Mouse (Mus musculus) ES-E14 (cell line): ENCODE results near the gene Gm33543. TPM values are rescaled to one million over a fixed set of nuclear protein-coding genes. Genes with fewer than 3 reads are reported as not detected.

Experiments
- DNase-seq: peaks from one replicate; pipeline ENCODE4 v3.0.0-alpha.2; 2013; ENCODE audit warnings: low read depth, low spot score
- H3K27ac ChIP-seq: 2 replicates; pipeline ENCODE4 v1.5.1; 2012; ENCODE audit warnings: low read depth, mild to moderate bottlenecking, low read length, moderate library complexity, mixed read lengths; ENCODE audit not compliant: poor library complexity, insufficient read depth, severe bottlenecking
- H3K36me3 ChIP-seq: 2 replicates; pipeline ENCODE4 v1.6.1; 2012; ENCODE audit warnings: mild to moderate bottlenecking, low read length, moderate library complexity, mixed read lengths; ENCODE audit not compliant: control insufficient read depth, poor library complexity, insufficient read depth, severe bottlenecking
- H3K4me1 ChIP-seq, 2 experiments: fragments of 150-350 bp in 1 of 2; sonication (generic) in 1 of 2; 2 replicates each; pipeline ENCODE4 v1.6.1; 2012; ENCODE audit warnings: low read length in 2 of 2, mild to moderate bottlenecking in 1 of 2, mixed read lengths in 1 of 2; ENCODE audit not compliant: control insufficient read depth in 2 of 2, insufficient read depth in 2 of 2, poor library complexity in 1 of 2
- H3K4me3 ChIP-seq, 2 experiments: fragments of 150-350 bp in 1 of 2; sonication (generic) in 1 of 2; 2 replicates each; pipeline ENCODE4 v1.5.1; 2012; ENCODE audit warnings: low read length in 2 of 2, low read depth in 1 of 2, mild to moderate bottlenecking in 1 of 2, mixed read lengths in 1 of 2; ENCODE audit not compliant: insufficient read depth in 1 of 2, poor library complexity in 1 of 2, severe bottlenecking in 1 of 2
- H3K9ac ChIP-seq: 2 replicates; pipeline ENCODE4 v1.6.1; 2012; ENCODE audit warnings: low read depth, mild to moderate bottlenecking, low read length, mixed read lengths; ENCODE audit not compliant: poor library complexity, insufficient read depth, severe bottlenecking
- H3K9me3 ChIP-seq: fragments of 150-350 bp; sonication (generic); 2 replicates; pipeline ENCODE4 v1.6.1; 2012; ENCODE audit warnings: low read depth, mild to moderate bottlenecking, low read length; ENCODE audit not compliant: control insufficient read depth, insufficient read depth
- CHD2 ChIP-seq: IDR thresholded peaks from 2 replicates; pipeline ENCODE4 v1.6.1; 2014; ENCODE audit warnings: mild to moderate bottlenecking, low read depth, low read length, inconsistent platforms
- HCFC1 ChIP-seq: IDR thresholded peaks from 2 replicates; pipeline ENCODE4 v1.6.1; 2012; ENCODE audit warnings: low read length, inconsistent platforms, borderline replicate concordance; ENCODE audit not compliant: insufficient read depth
- MAFK ChIP-seq: IDR thresholded peaks from 2 replicates; pipeline ENCODE4 v1.6.1; 2014; ENCODE audit warnings: mild to moderate bottlenecking, low read depth, low read length, inconsistent platforms; ENCODE audit not compliant: insufficient read depth
- ZC3H11A ChIP-seq: IDR thresholded peaks from 2 replicates; pipeline ENCODE4 v1.6.1; 2012; ENCODE audit warnings: low read depth, mild to moderate bottlenecking, inconsistent platforms, low read length, borderline replicate concordance
- ZNF384 ChIP-seq: IDR thresholded peaks from 2 replicates; pipeline ENCODE4 v1.6.1; 2012; ENCODE audit warnings: low read depth, low read length, inconsistent platforms
- in situ Hi-C, 2 experiments: fragments of 600-800 bp; cut with MboI; formaldehyde crosslinking; loops; one replicate each; pipeline ENCODE4 v1.15.1; 2025; ENCODE audit warnings: low sequenced_read_pairs in 2 of 2, inconsistent platforms in 1 of 2; ENCODE audit not compliant: unreplicated experiment in 2 of 2
- total RNA-seq: library from RNA; depleted of rRNA; stranded (reverse); fragments of 300-350 nt; gene quantifications from 2 replicates; pipeline ENCODE4 v1.2.3, GENCODE M21; 2012; rRNA removed

Gene Gm33543
- total RNA-seq, 1 experiment: not detected

DNA sequence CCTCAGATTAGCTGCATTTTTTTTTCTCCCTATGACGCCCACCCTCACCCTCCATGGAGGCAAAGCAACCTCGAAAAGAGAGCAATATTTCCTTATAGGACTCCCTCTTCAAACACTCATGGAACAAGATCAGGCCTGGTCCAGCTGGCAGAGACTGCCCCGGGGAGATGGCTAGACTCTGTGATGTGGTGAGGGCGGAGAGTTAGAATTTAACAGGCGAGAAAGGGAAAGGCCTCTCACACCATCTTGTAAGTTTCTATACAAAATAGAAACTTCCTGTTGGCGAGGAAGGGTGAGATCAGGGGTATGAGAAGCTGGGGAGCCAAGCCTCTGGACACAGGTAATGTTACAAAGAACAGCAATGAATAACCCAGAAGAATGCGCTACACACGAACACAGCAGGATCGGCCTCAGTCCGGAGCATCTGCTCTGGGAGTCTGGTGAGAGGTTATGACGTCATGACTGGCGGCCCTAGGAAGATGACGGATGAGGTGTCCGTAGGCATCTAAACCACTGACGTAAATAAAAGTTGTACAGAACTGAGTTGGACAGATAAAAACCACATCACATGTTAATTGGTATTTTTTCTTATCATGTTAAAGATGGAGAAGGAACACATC lies 64.9 kb downstream of the Gm33543 start:
- H3K4me3 ChIP-seq: no peak overlapping the region
- TF ChIP-seq ZNF384 (no peak), MAFK (no peak), CHD2 (no peak), HCFC1 (no peak), ZC3H11A (no peak)
- H3K36me3 ChIP-seq: no peaks in the 10 kb centered on the region
- H3K9ac ChIP-seq: no peak overlapping the region
- no peak for DNase-seq
- H3K9me3 ChIP-seq: no peaks in the 10 kb centered on the region
- H3K4me1 ChIP-seq: no peaks in the 10 kb centered on the region
- H3K27ac ChIP-seq: no peak overlapping the region
- in situ Hi-C loops: no loop called here

GRCm38 (mm10) chr10:95777071-95777470 lies 65.7 kb downstream of the Gm33543 start:
- Histone ChIP-seq H3K4me3 (no peak overlapping the region), H3K36me3 (no peaks in the 10 kb centered on the region), H3K9ac (no peak overlapping the region), H3K4me1 (no peaks in the 10 kb centered on the region), H3K9me3 (no peaks in the 10 kb centered on the region), H3K27ac (no peak overlapping the region)
- DNase-seq: no peak
- no peak for TF ChIP-seq HCFC1
- in situ Hi-C loops: no loop called here

GRCm38 (mm10) chr10:95774856-95775255 lies 67.9 kb downstream of the Gm33543 start:
- Histone ChIP-seq H3K9me3 (no peaks in the 10 kb centered on the region), H3K27ac (no peak overlapping the region)

DNA sequence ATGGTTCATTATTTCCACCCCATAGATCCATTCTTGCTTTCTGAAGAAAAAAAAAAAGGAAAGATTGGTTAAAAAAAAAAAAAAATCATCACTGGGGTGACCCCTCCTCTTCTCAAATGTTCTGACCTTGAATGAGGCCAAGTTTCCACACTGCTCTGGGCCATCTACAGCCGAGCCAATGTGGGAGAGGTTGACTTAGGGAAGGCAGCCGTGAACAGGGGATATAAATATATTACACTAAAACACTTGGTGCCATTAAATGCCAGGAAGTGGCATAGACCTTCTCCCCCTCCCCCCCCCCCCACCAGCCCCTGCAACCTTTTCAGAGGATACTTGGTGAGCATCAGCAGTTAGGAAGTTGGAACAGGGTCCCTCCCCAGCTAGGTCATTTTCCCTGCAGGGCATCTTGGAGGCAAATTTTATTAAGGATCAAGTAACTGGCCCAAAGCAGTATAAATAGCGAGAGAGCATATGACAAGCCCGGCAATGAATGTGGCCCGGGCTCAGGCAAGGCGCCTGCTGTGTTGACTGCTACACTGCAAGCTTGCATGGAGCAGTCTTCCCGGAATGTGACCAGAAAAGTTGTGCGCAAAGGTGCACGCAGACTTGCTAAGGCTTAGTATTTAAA lies 68.6 kb downstream of the Gm33543 start:
- H3K4me3 ChIP-seq: no peak overlapping the region
- in situ Hi-C loops: no loop called here
- H3K9me3 ChIP-seq: no peaks in the 10 kb centered on the region
- DNase-seq: no peak
- H3K27ac ChIP-seq: no peak overlapping the region
- H3K36me3 ChIP-seq: no peaks in the 10 kb centered on the region
- no peak for TF ChIP-seq ZC3H11A
- no peak for TF ChIP-seq MAFK
- no peak for TF ChIP-seq CHD2
- no peak for TF ChIP-seq HCFC1
- no peak for TF ChIP-seq ZNF384
- no peaks in the 10 kb centered on the region for H3K4me1 ChIP-seq
- H3K9ac ChIP-seq: no peak overlapping the region

More at GRCm38 (mm10) chr10:95774856-95775255, 67.9 kb downstream of the Gm33543 start:
- Histone ChIP-seq H3K9ac (no peak overlapping the region), H3K4me3 (no peak overlapping the region), H3K36me3 (no peaks in the 10 kb centered on the region), H3K4me1 (no peaks in the 10 kb centered on the region)
- no peak for TF ChIP-seq ZC3H11A
- no peak for TF ChIP-seq ZNF384
- TF ChIP-seq HCFC1: no peak
- TF ChIP-seq CHD2: no peak
- TF ChIP-seq MAFK: no peak
- in situ Hi-C loops: no loop called here
- no peak for DNase-seq

Other genes starting within 250 kb of the Gm33543 start
- not detected in 2 replicates for gene Anapc15-ps, start 169.5 kb downstream of the Gm33543 start, total RNA-seq
- 12.4 TPM in 2 replicates for gene Eea1, start 97.7 kb upstream of the Gm33543 start, total RNA-seq